Comparison of ENCODE assay signal across 28 mouse cellular contexts in genomic region chr1:52669931-52670330, GRCm38 (mm10).
"Had no signal": no experiment of that assay in that cellular context is flagged by ENCODE, and none has a peak within 500 bp of the region (broad histone marks: within the 10 kb centered on the region; RNA-seq: fewer than 3 reads in every experiment).

No protein-coding gene starts in this region.

- H3K36me3 ChIP-seq: heart, embryonic 10.5 days; heart, embryonic 12.5 days; heart, embryonic 15.5 days; hindbrain, embryonic 10.5 days; hindbrain, embryonic 12.5 days; intestine, embryonic 15.5 days; limb, embryonic 10.5 days; limb, embryonic 12.5 days; liver, embryonic 13.5 days; liver, embryonic 15.5 days had no signal

- H3K4me1 ChIP-seq: heart, embryonic 15.5 days; hindbrain, embryonic 12.5 days; intestine, embryonic 15.5 days; liver, embryonic 13.5 days; liver, embryonic 15.5 days had no signal

- H3K4me3 ChIP-seq: gastrocnemius, adult 2 months; heart, embryonic 10.5 days; heart, embryonic 12.5 days; heart, embryonic 15.5 days; hindbrain, embryonic 10.5 days; hindbrain, embryonic 12.5 days; intestine, embryonic 15.5 days; layer of hippocampus, adult 2 months; left cerebral cortex, adult 2 months; limb, embryonic 10.5 days; limb, embryonic 12.5 days; liver, embryonic 13.5 days; liver, embryonic 15.5 days had no signal

- H3K9me3 ChIP-seq: heart, embryonic 10.5 days; heart, embryonic 15.5 days; hindbrain, embryonic 10.5 days; hindbrain, embryonic 12.5 days; intestine, embryonic 15.5 days; limb, embryonic 10.5 days; limb, embryonic 12.5 days; liver, embryonic 13.5 days; liver, embryonic 15.5 days had no signal

- DNase-seq: gastrocnemius, adult 2 months; gastrocnemius, postnatal 10 days; gastrocnemius, postnatal 25 days; heart, adult 18-20 months; heart, postnatal 4 days; kidney, adult 18-20 months; kidney, adult 8-10 months; kidney, postnatal 10 days; kidney, postnatal 25 days; kidney, postnatal 4 days; liver; liver, embryonic 13.5 days; liver, postnatal 0 days had no signal

- H3K9ac ChIP-seq: heart, embryonic 12.5 days; heart, embryonic 15.5 days; hindbrain, embryonic 12.5 days; hindbrain, embryonic 14.5 days; intestine, embryonic 15.5 days; limb, embryonic 12.5 days; liver, embryonic 13.5 days; liver, embryonic 15.5 days; liver, postnatal 0 days had no signal

- ATAC-seq: inflammation-experienced regulatory T-cells, adult 6 months; intestine, embryonic 15.5 days; intestine, postnatal 0 days; liver, postnatal 0 days had no signal

- H3K4me2 ChIP-seq: heart, embryonic 12.5 days; heart, embryonic 15.5 days; hindbrain, embryonic 12.5 days; hindbrain, embryonic 14.5 days; intestine, embryonic 15.5 days; limb, embryonic 12.5 days; liver, embryonic 11.5 days; liver, embryonic 13.5 days; liver, embryonic 15.5 days had no signal

- H3K27ac ChIP-seq: gastrocnemius, adult 2 months; heart, embryonic 10.5 days; heart, embryonic 15.5 days; hindbrain, embryonic 10.5 days; hindbrain, embryonic 12.5 days; hindbrain, embryonic 14.5 days; intestine, embryonic 15.5 days; left cerebral cortex, adult 2 months; limb, embryonic 10.5 days; limb, embryonic 12.5 days; liver, embryonic 13.5 days; liver, embryonic 15.5 days had no signal

- H3K27me3 ChIP-seq: heart, embryonic 12.5 days; heart, embryonic 15.5 days; hindbrain, embryonic 12.5 days; intestine, embryonic 15.5 days; limb, embryonic 12.5 days; liver, embryonic 13.5 days; liver, embryonic 15.5 days had no signal
